Mouse (Mus musculus) bone marrow, adult 2 months (tissue): Measurements from ENCODE around the gene March7. TPM values are rescaled to one million over a fixed set of nuclear protein-coding genes. Genes with fewer than 3 reads are reported as not detected.
A peak's percentile ranks its signal among the peaks of the same experiment; 100 is the strongest.

ENCODE experiments used
- H3K27ac ChIP-seq: fragments of 200-500 bp; 2 replicates; pipeline ENCODE4 v1.5.1; 2012; ENCODE audit warnings: low read depth, mild to moderate bottlenecking, control low read depth, inconsistent platforms, low read length; ENCODE audit not compliant: control insufficient read depth, poor library complexity, insufficient read depth
- H3K4me1 ChIP-seq: fragments of 200-500 bp; 2 replicates; pipeline ENCODE4 v1.6.1; 2011; ENCODE audit warnings: low read length; ENCODE audit not compliant: control insufficient read depth, insufficient read depth
- H3K4me3 ChIP-seq: fragments of 200-500 bp; replicated peaks from 2 replicates; pipeline ENCODE3; 2011; ENCODE audit warnings: mild to moderate bottlenecking, low read depth, low read length, control low read depth; ENCODE audit not compliant: control insufficient read depth
- CTCF ChIP-seq: fragments of 200-500 bp; IDR thresholded peaks from 2 replicates; pipeline ENCODE4 v1.5.1; 2011; ENCODE audit warnings: low read length, control low read depth; ENCODE audit not compliant: control insufficient read depth, insufficient read depth
- POLR2A ChIP-seq: fragments of 200-500 bp; IDR thresholded peaks from 2 replicates; pipeline ENCODE4 v1.6.1; 2011; ENCODE audit warnings: low read depth, mild to moderate bottlenecking, control low read depth, low read length, borderline replicate concordance; ENCODE audit not compliant: control insufficient read depth
- WGBS: fragments of 180-500 bp; shearing (Covaris S2); methylation state at CpG from one replicate; pipeline ENCODE4 v1.1.7; 2018; 5-methylcytosine and 5-hydroxymethylcytosine counted together
- polyA plus RNA-seq: library from polyadenylated mRNA; stranded (reverse); fragments of >200 nt; gene quantifications from 2 replicates; pipeline ENCODE4 v1.2.4, GENCODE M21; 2011; ENCODE audit warnings: low replicate concordance; ENCODE audit not compliant: missing spikeins, insufficient read depth, insufficient read length

Gene March7
- polyA plus RNA-seq, 1 experiment: 28.5 TPM

- WGBS: 79% methylated on average over 2 of the region's 2 CpGs
- H3K4me3 ChIP-seq: no peak overlapping the region
- no peak overlapping the region for H3K27ac ChIP-seq
- no peaks in the 10 kb centered on the region for H3K4me1 ChIP-seq
- TF ChIP-seq POLR2A (no peak), CTCF (no peak)
Observed at GRCm38 (mm10) chr2:60256751-60257150, 47.1 kb downstream of the March7 start.

GRCm38 (mm10) chr2:60259186-60259585 lies 49.5 kb downstream of the March7 start:
- no peaks in the 10 kb centered on the region for H3K4me1 ChIP-seq
- TF ChIP-seq POLR2A: no peak
- TF ChIP-seq CTCF: no peak
- H3K4me3 ChIP-seq: no peak overlapping the region
- WGBS: 85% methylated on average over 5 of the region's 5 CpGs
- H3K27ac ChIP-seq: no peak overlapping the region

GRCm38 (mm10) chr2:60260621-60261350 lies 51.1 kb downstream of the March7 start:
- no peak for TF ChIP-seq POLR2A
- no peak for TF ChIP-seq CTCF
- 83% methylated on average over 5 of the region's 5 CpGs for WGBS
- H3K27ac ChIP-seq: no peak overlapping the region

GRCm38 (mm10) chr2:60267567-60267966 lies 57.9 kb downstream of the March7 start:
- no peak overlapping the region for H3K27ac ChIP-seq
- no peak for TF ChIP-seq POLR2A
- no peak for TF ChIP-seq CTCF
- H3K4me3 ChIP-seq: no peak overlapping the region
- 71% methylated on average over 1 of the region's 1 CpGs for WGBS
- H3K4me1 ChIP-seq: no peaks in the 10 kb centered on the region

More at GRCm38 (mm10) chr2:60260621-60261350, 51.1 kb downstream of the March7 start:
- no peak overlapping the region for H3K4me3 ChIP-seq
- no peaks in the 10 kb centered on the region for H3K4me1 ChIP-seq

GRCm38 (mm10) chr2:60269856-60270479 lies 60.3 kb downstream of the March7 start:
- 89% methylated on average over 14 of the region's 14 CpGs for WGBS
- TF ChIP-seq POLR2A (no peak), CTCF (no peak)
- no peak overlapping the region for H3K27ac ChIP-seq
- H3K4me1 ChIP-seq: no peaks in the 10 kb centered on the region
- no peak overlapping the region for H3K4me3 ChIP-seq

GRCm38 (mm10) chr2:60278627-60279026 lies 68.9 kb downstream of the March7 start:
- H3K4me3 ChIP-seq: no peak overlapping the region
- no peak overlapping the region for H3K27ac ChIP-seq
- no peak for TF ChIP-seq POLR2A
- TF ChIP-seq CTCF: no peak
- 10% methylated on average over 4 of the region's 4 CpGs for WGBS
- no peaks in the 10 kb centered on the region for H3K4me1 ChIP-seq

- Histone ChIP-seq H3K4me1 (no peaks in the 10 kb centered on the region), H3K4me3 (no peak overlapping the region), H3K27ac (no peak overlapping the region)
- TF ChIP-seq POLR2A (no peak), CTCF (no peak)
- 74% methylated on average over 4 of the region's 4 CpGs for WGBS
Observed at GRCm38 (mm10) chr2:60282625-60283024, 72.9 kb downstream of the March7 start.

GRCm38 (mm10) chr2:60283208-60283750 lies 73.6 kb downstream of the March7 start:
- no peak overlapping the region for H3K27ac ChIP-seq
- WGBS: 34% methylated on average over 9 of the region's 9 CpGs

More at GRCm38 (mm10) chr2:60283208-60283750, 73.6 kb downstream of the March7 start:
- TF ChIP-seq CTCF (peak; percentile 2; the same call in 1 of the 2 replicates), POLR2A (no peak)
- Histone ChIP-seq H3K4me1 (no peaks in the 10 kb centered on the region), H3K4me3 (peak overlapping the region; percentile 63)
